Mouse (Mus musculus) liver, postnatal 0 days (tissue): ENCODE data around the gene Tub. TPM values are rescaled to one million over a fixed set of nuclear protein-coding genes. Genes with fewer than 3 reads are reported as not detected.

ENCODE experiments used
- ATAC-seq: fragments of 200-750 bp; cut with Nextera tagmentation; 2 replicates; pipeline ENCODE4 v1.8.0; 2017; ENCODE audit warnings: mild to moderate bottlenecking, moderate library complexity
- DNase-seq: peaks from one replicate; pipeline ENCODE4 v3.0.0-alpha.2; 2016
- H3K27ac ChIP-seq: fragments of 300-500 bp; sonication (generic); 2 replicates; pipeline ENCODE4 v1.5.1; 2014; ENCODE audit warnings: antibody characterized with exemption, moderate library complexity, mild to moderate bottlenecking, low read depth
- H3K27me3 ChIP-seq: fragments of 300-500 bp; sonication (generic); 2 replicates; pipeline ENCODE4 v1.6.1; 2014; ENCODE audit warnings: low read length, control low read depth, mixed read lengths; ENCODE audit not compliant: insufficient read depth
- H3K36me3 ChIP-seq: fragments of 300-500 bp; sonication (generic); replicated peaks from 2 replicates; pipeline ENCODE4 v1.6.1; 2014; ENCODE audit warnings: mild to moderate bottlenecking, control low read depth, low read length, moderate library complexity, mixed read lengths; ENCODE audit not compliant: insufficient read depth
- H3K4me1 ChIP-seq: fragments of 300-500 bp; sonication (generic); 2 replicates; pipeline ENCODE4 v1.6.1; 2014; ENCODE audit warnings: antibody characterized with exemption, mild to moderate bottlenecking, control low read depth; ENCODE audit not compliant: insufficient read depth
- H3K4me2 ChIP-seq: fragments of 300-500 bp; sonication (generic); 2 replicates; pipeline ENCODE4 v1.6.1; 2014; ENCODE audit warnings: low read depth, mild to moderate bottlenecking, low read length, moderate library complexity, mixed read lengths
- H3K4me3 ChIP-seq: fragments of 300-500 bp; sonication (generic); 2 replicates; pipeline ENCODE4 v1.5.1; 2014; ENCODE audit warnings: low read depth, low read length
- H3K9ac ChIP-seq: fragments of 300-500 bp; sonication (generic); replicated peaks from 2 replicates; pipeline ENCODE4 v1.6.1; 2014; ENCODE audit warnings: mild to moderate bottlenecking, moderate library complexity
- H3K9me3 ChIP-seq: fragments of 300-500 bp; sonication (generic); 2 replicates; pipeline ENCODE4 v1.6.1; 2016; ENCODE audit warnings: mild to moderate bottlenecking, control low read depth, low read length, mixed read lengths
- CTCF ChIP-seq: sonication (generic); IDR thresholded peaks from 2 replicates; pipeline ENCODE4 v1.5.1; 2016; ENCODE audit warnings: antibody characterized with exemption, low read depth
- EP300 ChIP-seq: IDR thresholded peaks from 2 replicates; pipeline ENCODE4 v1.6.1; 2016; ENCODE audit warnings: antibody characterized with exemption, low read depth, mild to moderate bottlenecking
- WGBS: fragments of 180-500 bp; shearing (Covaris S2); extraction: QIAGEN DNeasy Blood & Tissue Kit; methylation state at CpG from one replicate; pipeline ENCODE4 v1.1.7; 2014; ENCODE audit not compliant: insufficient replicate concordance; 5-methylcytosine and 5-hydroxymethylcytosine counted together
- polyA plus RNA-seq: library from polyadenylated mRNA; unstranded; fragments of >200 nt; fragmentation: Nextera tagmentation; extraction: Ambion mirVana; gene quantifications from 2 replicates; pipeline ENCODE4 v1.2.1, GENCODE M21; 2015

The Tub gene
- polyA plus RNA-seq, 1 experiment from 2014 or later: not detected

DNA sequence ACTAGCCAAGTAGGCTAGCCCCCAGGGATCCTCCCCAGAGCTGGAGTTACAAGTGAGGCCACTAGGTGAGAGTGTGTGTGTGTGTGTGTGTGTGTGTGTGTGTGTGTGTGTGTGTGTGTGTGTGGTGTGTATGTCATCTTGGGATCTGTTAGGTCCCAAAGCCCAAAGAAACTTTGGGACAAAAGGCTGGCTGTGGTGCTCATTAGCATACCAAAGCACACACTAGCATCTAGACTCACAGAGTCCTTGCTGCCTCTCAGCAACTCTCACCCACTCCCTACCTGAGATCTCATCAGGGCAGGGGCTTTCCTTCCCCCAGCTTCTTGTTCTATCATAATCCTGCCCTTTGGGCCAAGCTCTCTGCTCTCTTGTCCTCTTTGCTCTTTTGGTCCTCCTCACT lies 1.5 kb upstream of the Tub start:
- Histone ChIP-seq H3K36me3 (no peaks in the 10 kb centered on the region), H3K9ac (no peak overlapping the region), H3K4me2 (no peak overlapping the region), H3K27ac (no peak overlapping the region), H3K4me1 (peaks cover 2% of the 10 kb centered on the region; the same call in 1 of the 2 replicates), H3K9me3 (no peaks in the 10 kb centered on the region), H3K27me3 (peaks cover 38% of the 10 kb centered on the region), H3K4me3 (no peak overlapping the region)
- ATAC-seq: no peak
- no peak for TF ChIP-seq EP300
- no peak for TF ChIP-seq CTCF
- DNase-seq: no peak

DNA sequence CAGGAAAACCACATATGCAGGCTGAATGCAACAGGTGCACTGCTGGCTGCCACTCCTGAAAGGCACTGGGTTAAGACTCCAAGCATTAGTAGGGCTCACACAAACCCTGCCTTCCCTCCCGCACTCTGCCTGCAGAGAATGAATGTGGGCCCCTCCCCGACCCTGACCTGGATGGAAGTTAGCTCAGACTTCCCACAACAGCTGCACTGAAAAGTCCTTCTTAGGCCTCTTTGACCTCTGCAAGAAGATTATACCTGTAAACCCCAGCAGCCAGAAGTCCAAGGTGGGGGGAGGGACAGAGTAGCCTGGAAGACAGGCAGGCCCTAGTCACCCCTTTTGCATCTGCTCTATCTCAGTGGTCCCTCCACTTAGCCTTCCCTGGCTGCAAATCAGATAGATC lies 837 bp upstream of the Tub start:
- no peaks in the 10 kb centered on the region for H3K9me3 ChIP-seq
- no peaks in the 10 kb centered on the region for H3K36me3 ChIP-seq
- 46% methylated on average over 2 of the region's 2 CpGs for WGBS
- peaks cover 38% of the 10 kb centered on the region for H3K27me3 ChIP-seq
- no peak overlapping the region for H3K4me2 ChIP-seq
- H3K4me3 ChIP-seq: no peak overlapping the region
- H3K27ac ChIP-seq: no peak overlapping the region
- DNase-seq: no peak
- no peak for TF ChIP-seq CTCF
- TF ChIP-seq EP300: no peak
- H3K9ac ChIP-seq: no peak overlapping the region
- ATAC-seq: no peak
- peaks cover 2% of the 10 kb centered on the region; the same call in 1 of the 2 replicates for H3K4me1 ChIP-seq

DNA sequence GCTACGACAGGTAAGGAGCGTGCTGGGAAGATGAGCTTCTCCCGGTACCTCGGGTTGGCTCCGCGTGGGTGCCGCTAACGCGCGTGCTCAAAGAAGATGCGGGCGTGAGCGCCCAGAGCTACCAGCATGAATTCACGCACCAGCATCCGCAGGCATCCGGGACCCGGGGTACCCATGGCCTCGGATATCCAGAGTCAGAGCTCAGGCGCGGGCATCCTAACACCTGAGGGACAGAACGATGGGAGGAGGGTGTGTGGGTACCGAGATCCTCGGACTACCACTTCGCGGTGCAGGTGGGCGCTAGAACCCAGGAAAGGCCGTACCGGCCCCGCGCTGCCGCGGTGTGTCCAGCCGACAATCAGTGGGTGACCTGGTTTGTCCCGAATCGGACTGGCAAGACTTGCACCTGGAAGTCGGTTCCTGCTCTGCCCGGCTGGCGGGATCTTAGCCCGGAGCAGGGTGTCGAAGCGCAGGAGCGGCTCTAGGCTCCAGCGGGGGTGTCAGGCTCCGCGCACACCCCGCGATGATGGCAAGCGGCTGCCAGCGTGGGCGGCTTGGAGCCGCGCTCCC lies 709 bp downstream of the Tub start:
- ATAC-seq: no peak
- H3K4me3 ChIP-seq: peak overlapping the region; percentile 26; the same call in 1 of the 2 replicates
- TF ChIP-seq CTCF (no peak), EP300 (no peak)

DNA sequence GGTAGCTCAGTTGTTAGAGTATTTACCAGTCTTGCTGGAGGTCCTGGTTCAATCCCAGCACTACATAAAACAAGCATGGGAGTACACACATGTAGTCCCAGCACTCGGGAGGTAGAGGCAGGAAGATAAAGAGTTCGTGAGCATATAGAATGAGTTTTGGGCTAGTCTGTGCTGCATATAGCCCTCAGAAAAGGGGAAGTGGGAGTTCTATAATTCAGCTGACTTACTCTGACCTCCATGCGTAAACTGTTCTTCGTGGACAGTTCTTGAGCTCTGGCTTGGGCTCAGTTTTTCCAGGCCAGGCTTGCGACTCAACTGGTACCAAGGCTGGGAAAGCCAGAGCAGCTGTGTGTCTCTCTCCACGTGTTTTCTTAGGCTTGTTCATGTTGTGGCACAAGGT lies 2.7 kb downstream of the Tub start:
- TF ChIP-seq CTCF: no peak
- TF ChIP-seq EP300: no peak
- Histone ChIP-seq H3K27ac (no peak overlapping the region), H3K4me2 (no peak overlapping the region), H3K27me3 (peaks cover 38% of the 10 kb centered on the region), H3K9me3 (no peaks in the 10 kb centered on the region), H3K36me3 (no peaks in the 10 kb centered on the region), H3K4me1 (peaks cover 2% of the 10 kb centered on the region; the same call in 1 of the 2 replicates), H3K9ac (no peak overlapping the region), H3K4me3 (no peak overlapping the region)
- ATAC-seq: no peak
- 41% methylated on average over 6 of the region's 6 CpGs for WGBS
- no peak for DNase-seq

More for the DNA sequence above, 709 bp downstream of the Tub start:
- Histone ChIP-seq H3K27me3 (peaks cover 38% of the 10 kb centered on the region), H3K4me1 (peaks cover 2% of the 10 kb centered on the region; the same call in 1 of the 2 replicates), H3K4me2 (peak overlapping the region; percentile 61), H3K36me3 (no peaks in the 10 kb centered on the region), H3K9me3 (no peaks in the 10 kb centered on the region), H3K27ac (no peak overlapping the region), H3K9ac (no peak overlapping the region)
- WGBS: 2% methylated on average over 51 of the region's 52 CpGs
- DNase-seq: no peak

- ATAC-seq (no peak), DNase-seq (peak; percentile 61)
- no peak overlapping the region for H3K4me3 ChIP-seq
- WGBS: 34% methylated on average over 4 of the region's 4 CpGs
- no peak overlapping the region for H3K9ac ChIP-seq
- H3K27me3 ChIP-seq: peaks cover 36% of the 10 kb centered on the region
- no peaks in the 10 kb centered on the region for H3K9me3 ChIP-seq
- peaks cover 2% of the 10 kb centered on the region; the same call in 1 of the 2 replicates for H3K4me1 ChIP-seq
- TF ChIP-seq CTCF: peak; percentile 67
- no peak for TF ChIP-seq EP300
- H3K36me3 ChIP-seq: no peaks in the 10 kb centered on the region
- no peak overlapping the region for H3K27ac ChIP-seq
- H3K4me2 ChIP-seq: no peak overlapping the region
Measured at GRCm38 (mm10) chr7:108954185-108954584, 4.0 kb downstream of the Tub start.

GRCm38 (mm10) chr7:108957734-108958133 lies 7.6 kb downstream of the Tub start:
- H3K36me3 ChIP-seq: no peaks in the 10 kb centered on the region
- H3K9me3 ChIP-seq: no peaks in the 10 kb centered on the region
- no peak for TF ChIP-seq EP300
- TF ChIP-seq CTCF: no peak
- no peaks in the 10 kb centered on the region for H3K4me1 ChIP-seq
- DNase-seq (no peak), ATAC-seq (no peak)
- H3K9ac ChIP-seq: no peak overlapping the region
- no peak overlapping the region for H3K27ac ChIP-seq
- H3K27me3 ChIP-seq: peaks cover 3% of the 10 kb centered on the region; the same call in 1 of the 2 replicates
- 51% methylated on average over 2 of the region's 2 CpGs for WGBS
- no peak overlapping the region for H3K4me2 ChIP-seq
- no peak overlapping the region for H3K4me3 ChIP-seq

GRCm38 (mm10) chr7:108965968-108966367 lies 15.8 kb downstream of the Tub start:
- Histone ChIP-seq H3K4me3 (no peak overlapping the region), H3K4me2 (no peak overlapping the region), H3K9ac (no peak overlapping the region), H3K27ac (no peak overlapping the region), H3K36me3 (no peaks in the 10 kb centered on the region), H3K27me3 (no peaks in the 10 kb centered on the region), H3K4me1 (no peaks in the 10 kb centered on the region), H3K9me3 (no peaks in the 10 kb centered on the region)
- no peak for TF ChIP-seq EP300
- TF ChIP-seq CTCF: peak; percentile 33
- DNase-seq (no peak), ATAC-seq (no peak)
- 23% methylated on average over 2 of the region's 2 CpGs for WGBS
